17 mouse cellular contexts compared by ENCODE assay signal in the genomic region with DNA sequence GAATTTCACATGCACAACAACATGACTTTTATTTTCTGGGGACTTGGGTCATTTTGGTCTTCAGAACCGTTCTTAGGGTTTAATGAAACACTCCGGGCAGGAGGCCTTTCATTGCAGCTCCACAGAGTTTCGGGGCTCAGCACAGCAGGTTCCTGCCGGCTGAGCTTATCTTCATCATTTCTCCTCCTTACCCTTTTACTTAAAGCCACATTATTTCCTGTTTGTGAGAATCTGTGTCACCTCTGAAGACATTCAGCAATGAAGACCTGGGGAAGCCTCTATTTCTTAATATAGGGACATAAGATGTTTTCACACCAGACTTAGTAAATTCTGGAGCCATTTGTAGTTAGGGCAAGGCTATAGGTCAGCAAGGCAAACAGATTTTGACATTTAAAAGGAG. TPM values are rescaled to one million over a fixed set of nuclear protein-coding genes. Genes with fewer than 3 reads are reported as not detected.
"Had no signal": no experiment of that assay in that cellular context is flagged by ENCODE, and none has a peak within 500 bp of the region (broad histone marks: within the 10 kb centered on the region; RNA-seq: fewer than 3 reads in every experiment).

No protein-coding gene starts in this region.

- H3K9me3 ChIP-seq: kidney, embryonic 15.5 days; limb, embryonic 15.5 days; liver, embryonic 12.5 days; lung, embryonic 15.5 days; midbrain, embryonic 13.5 days; neural tube, embryonic 15.5 days had no signal

- H3K27me3 ChIP-seq: kidney, embryonic 15.5 days; limb, embryonic 15.5 days; liver, embryonic 12.5 days; lung, embryonic 15.5 days; midbrain, embryonic 13.5 days; neural tube, embryonic 15.5 days had no signal

- DNase-seq: kidney, adult 18-20 months; kidney, postnatal 25 days; lung, postnatal 14 days; right cerebral cortex, adult 18-20 months; right cerebral cortex, postnatal 25 days had no signal

- ATAC-seq: liver, embryonic 12.5 days; midbrain, embryonic 13.5 days had no signal

- H3K4me1 ChIP-seq: kidney, embryonic 15.5 days; limb, embryonic 15.5 days; liver, embryonic 12.5 days; lung, embryonic 15.5 days; midbrain, embryonic 13.5 days; neural tube, embryonic 15.5 days had no signal

- H3K36me3 ChIP-seq: kidney, embryonic 15.5 days; limb, embryonic 15.5 days; liver, embryonic 12.5 days; lung, embryonic 15.5 days; midbrain, embryonic 13.5 days; neural tube, embryonic 15.5 days had no signal

- H3K4me3 ChIP-seq: kidney, embryonic 15.5 days; limb, embryonic 15.5 days; liver, embryonic 12.5 days; lung, embryonic 15.5 days; midbrain, embryonic 13.5 days; neural tube, embryonic 15.5 days had no signal

- H3K27ac ChIP-seq: kidney, embryonic 15.5 days; limb, embryonic 15.5 days; liver, embryonic 12.5 days; lung, embryonic 15.5 days; macrophage; midbrain, embryonic 13.5 days; neural tube, embryonic 15.5 days; stomach, postnatal 0 days had no signal

RNA-seq across cellular contexts. Expression of a gene that starts 12.6 kb away (rescaled TPM):
- total RNA-seq: left cerebral cortex, adult 8-10 months; left cerebral cortex, postnatal 25 days; midbrain, postnatal 0 days had no signal
- polyA plus RNA-seq: kidney, embryonic 15.5 days; limb, embryonic 11.5 days; midbrain, embryonic 13.5 days had no signal
